Mouse (Mus musculus) bone marrow, adult 2 months (tissue): ENCODE results near the gene Krt25.

Source experiments
- CTCF ChIP-seq: fragments of 200-500 bp; IDR thresholded peaks from 2 replicates; pipeline ENCODE4 v1.5.1; 2011; ENCODE audit warnings: low read length, control low read depth; ENCODE audit not compliant: control insufficient read depth, insufficient read depth
- POLR2A ChIP-seq: fragments of 200-500 bp; IDR thresholded peaks from 2 replicates; pipeline ENCODE4 v1.6.1; 2011; ENCODE audit warnings: low read depth, mild to moderate bottlenecking, control low read depth, low read length, borderline replicate concordance; ENCODE audit not compliant: control insufficient read depth

DNA sequence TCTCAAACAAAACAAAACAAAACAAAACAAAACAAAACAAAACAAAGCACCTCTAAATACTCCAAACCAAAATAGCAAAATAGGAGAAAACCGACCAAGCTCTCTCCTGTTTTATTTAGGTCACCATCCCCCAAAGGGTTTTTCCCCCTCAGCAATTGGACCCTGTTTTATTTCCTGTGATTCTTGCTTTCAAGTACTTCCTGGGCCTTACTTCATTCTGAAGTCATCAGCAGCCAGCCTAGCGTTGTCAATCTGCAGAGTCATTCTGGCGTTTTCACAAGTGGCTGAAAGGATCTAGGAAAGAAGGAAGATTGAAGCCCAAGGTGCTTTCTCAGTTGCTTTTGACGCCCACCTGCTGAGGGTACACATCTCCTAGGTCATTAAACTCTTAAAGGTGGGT lies 39.4 kb downstream of the Krt25 start:
- TF ChIP-seq CTCF (no peak), POLR2A (no peak)
